Mouse (Mus musculus) gastrocnemius, adult 18-20 months (tissue): ENCODE data around the gene Flt4. TPM values are rescaled to one million over a fixed set of nuclear protein-coding genes. Genes with fewer than 3 reads are reported as not detected.

Source experiments
- DNase-seq: peaks from one replicate; pipeline ENCODE4 v3.0.0; 2021; ENCODE audit warnings: low spot score
- total RNA-seq, 2 experiments: library from RNA; stranded (reverse); gene quantifications; 2 replicates each; pipeline ENCODE4 v1.2.3; 2021

Flt4 gene
- total RNA-seq, 2 experiments from 2014 or later: 2.3 to 3.9 TPM

DNA sequence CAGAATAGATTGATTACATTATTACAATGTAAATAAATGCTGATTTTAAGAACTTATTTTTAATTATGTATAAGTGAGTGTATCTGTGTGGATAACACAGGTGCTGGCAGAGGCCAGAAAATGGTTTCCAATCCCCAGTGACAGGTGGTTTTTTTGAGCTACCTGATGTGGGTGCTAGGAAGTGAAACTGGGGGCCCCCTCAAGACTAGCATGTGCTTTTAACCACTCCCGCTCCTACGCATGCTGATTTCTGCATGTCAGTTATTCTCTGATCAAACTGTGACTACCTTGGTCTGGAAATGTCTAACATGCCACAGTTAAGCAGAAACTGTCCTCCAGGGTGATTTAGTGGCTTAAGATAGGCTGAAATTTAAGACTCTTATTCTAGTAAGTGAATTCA lies 87.4 kb downstream of the Flt4 start:
- DNase-seq: no peak

DNA sequence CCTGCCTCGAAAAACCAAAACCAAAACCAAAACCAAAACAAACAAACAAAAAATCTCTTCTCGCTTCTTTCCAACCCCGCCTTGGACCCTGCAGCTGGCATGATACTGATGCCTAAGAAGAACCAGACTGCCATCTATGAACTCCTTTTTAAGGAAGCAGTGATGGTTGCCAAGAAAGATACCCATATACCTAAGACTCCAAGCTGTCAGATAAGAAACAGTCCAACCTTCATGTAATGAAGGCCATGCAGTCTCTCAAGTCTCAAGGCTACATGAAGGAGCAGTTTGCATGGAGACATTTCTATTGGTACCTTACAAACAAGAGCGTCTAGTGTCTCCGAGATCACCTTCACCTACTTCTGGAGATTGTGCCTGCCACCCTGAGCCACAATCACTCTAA lies 88.7 kb downstream of the Flt4 start:
- no peak for DNase-seq

DNA sequence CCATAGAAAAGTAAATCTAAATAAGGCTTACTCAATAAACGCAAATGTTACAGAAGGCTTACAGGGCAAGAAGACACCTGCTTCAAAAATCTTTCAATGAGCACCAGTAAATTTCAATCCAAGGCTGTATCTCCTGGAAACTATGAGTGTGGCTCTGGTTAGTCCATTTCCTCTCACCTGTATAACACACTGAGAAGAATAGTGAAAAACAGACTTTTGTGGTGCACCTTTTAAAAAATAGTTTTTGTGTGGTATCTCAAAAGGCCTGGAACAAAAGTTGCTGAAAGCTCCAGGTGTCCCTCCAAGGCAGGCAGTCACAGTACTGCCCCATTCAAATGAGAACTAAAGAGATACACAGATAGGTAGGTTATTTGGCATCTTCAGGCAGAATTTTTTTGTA lies 90.0 kb downstream of the Flt4 start:
- no peak for DNase-seq

DNA sequence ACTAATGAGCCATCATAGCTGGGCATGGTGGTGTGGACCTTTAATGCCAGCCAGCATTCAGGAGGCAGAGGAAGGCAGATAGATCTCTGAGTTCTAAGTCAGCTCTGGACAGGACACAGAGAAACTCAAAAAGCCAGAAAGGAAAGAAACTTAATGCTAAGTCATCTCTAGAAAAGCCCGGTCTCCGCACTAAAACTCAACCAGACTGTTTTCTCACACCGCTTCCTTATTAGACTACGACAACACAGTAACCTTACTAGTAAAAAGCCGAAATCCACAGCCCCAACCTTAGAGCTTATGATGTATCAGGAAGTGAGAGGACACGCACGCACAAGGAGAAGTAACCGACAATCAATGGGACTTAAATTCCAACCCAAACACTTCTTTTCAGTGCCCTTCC lies 93.0 kb downstream of the Flt4 start:
- DNase-seq: no peak

Other genes starting within 250 kb of the Flt4 start
- not detected for gene Olfr1389, start 186.2 kb upstream of the Flt4 start, total RNA-seq
- under 1 TPM in 1 of 2 experiments, not detected in 1; 0.07 TPM for gene Olfr1388, start 172.6 kb upstream of the Flt4 start, total RNA-seq
- not detected for gene Olfr1387, start 153.9 kb upstream of the Flt4 start, total RNA-seq
- gene Olfr1386, start 144.2 kb upstream of the Flt4 start, total RNA-seq: not detected
- not detected for gene Olfr1385, start 120.2 kb upstream of the Flt4 start, total RNA-seq
- not detected for gene Olfr1384, start 102.5 kb upstream of the Flt4 start, total RNA-seq
- under 1 TPM in 1 of 2 experiments, not detected in 1; 0.30 TPM for gene Olfr1383, start 89.6 kb upstream of the Flt4 start, total RNA-seq
- gene Olfr1382, start 81.0 kb upstream of the Flt4 start, total RNA-seq: not detected
- gene Olfr1381, start 65.8 kb upstream of the Flt4 start, total RNA-seq: not detected
- gene Olfr1380, start 52.4 kb upstream of the Flt4 start, total RNA-seq: not detected
- gene Scgb3a1, start 54.3 kb downstream of the Flt4 start, total RNA-seq: not detected
- gene Cnot6, start 103.5 kb downstream of the Flt4 start, total RNA-seq: 10 to 100 TPM; 10.4 to 10.7 TPM
- 10 to 100 TPM in 1 of 2 experiments, 1 to 10 TPM in 1; 4.6 to 11.7 TPM for gene Gfpt2, start 184.9 kb downstream of the Flt4 start, total RNA-seq
- gene Mapk9, start 237.5 kb downstream of the Flt4 start, total RNA-seq: 10 to 100 TPM; 51.3 to 52.6 TPM